Mouse (Mus musculus) common myeloid progenitor, adult 5-6 weeks (primary cell): Measurements from ENCODE around the gene Cntnap4. TPM values are rescaled to one million over a fixed set of nuclear protein-coding genes. Genes with fewer than 3 reads are reported as not detected.

Source experiments
- ATAC-seq: replicated peaks from 2 replicates; pipeline ENCODE4 v1.8.0; 2016; ENCODE audit warnings: low read depth, mild to moderate bottlenecking, moderate TSS enrichment, inconsistent platforms; ENCODE audit not compliant: poor library complexity, severe bottlenecking
- total RNA-seq: library from RNA; stranded (forward); fragments of 200-1000, 187-1606 nt; gene quantifications from 2 replicates; pipeline ENCODE4 v1.2.3, GENCODE M21; 2017

The Cntnap4 gene
- total RNA-seq, 1 experiment from 2014 or later: not detected

- ATAC-seq: no peak
These were observed 147.1 kb downstream of the Cntnap4 start for GRCm38 (mm10) chr8:112716982-112717381.

GRCm38 (mm10) chr8:112724918-112725317, 155.1 kb downstream of the Cntnap4 start:
- no peak for ATAC-seq

- ATAC-seq: no peak
These were observed 161.0 kb downstream of the Cntnap4 start for GRCm38 (mm10) chr8:112730583-112731432.

DNA sequence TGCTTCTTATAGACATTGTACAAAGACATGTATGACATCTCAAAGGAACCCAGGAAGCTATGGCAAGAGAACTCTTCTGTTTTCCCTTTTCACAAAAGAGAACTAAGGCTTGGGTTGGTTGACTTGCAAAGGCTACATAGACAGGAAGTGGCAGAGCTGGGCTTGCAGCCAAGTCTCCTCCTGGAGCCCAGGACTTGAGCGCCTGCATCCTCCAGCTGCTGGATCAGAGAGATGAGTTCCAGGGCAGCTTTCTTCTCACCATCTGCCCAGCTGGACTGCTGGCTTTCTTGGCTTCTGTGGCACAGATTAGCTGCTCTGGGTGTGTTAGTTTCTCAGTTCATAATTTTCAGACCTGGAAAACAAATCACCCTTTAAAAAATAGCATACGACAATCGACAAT, 165.7 kb downstream of the Cntnap4 start:
- ATAC-seq: no peak

- no peak for ATAC-seq
These were observed 173.5 kb downstream of the Cntnap4 start for GRCm38 (mm10) chr8:112743331-112743730.

GRCm38 (mm10) chr8:112747296-112747695, 177.5 kb downstream of the Cntnap4 start:
- no peak for ATAC-seq

DNA sequence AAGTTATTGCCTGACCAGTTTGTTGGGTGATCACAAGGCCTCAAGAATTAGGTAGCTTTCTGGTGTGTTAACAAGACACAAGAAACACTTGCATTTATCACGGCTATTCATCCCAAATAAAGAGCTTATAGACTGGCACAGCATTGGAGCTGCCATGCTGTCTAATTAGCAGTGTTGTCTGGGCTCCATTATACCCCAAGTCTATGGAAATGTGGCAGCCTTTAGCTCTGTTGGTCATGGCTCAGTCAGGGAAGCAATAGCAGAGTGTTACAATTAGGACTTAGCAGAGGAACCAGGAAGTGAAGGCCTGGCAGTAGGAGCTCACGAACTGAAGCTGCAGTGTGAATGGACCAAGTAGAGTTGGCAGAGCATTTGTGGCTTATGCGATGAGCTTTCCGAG, 185.3 kb downstream of the Cntnap4 start:
- no peak for ATAC-seq

DNA sequence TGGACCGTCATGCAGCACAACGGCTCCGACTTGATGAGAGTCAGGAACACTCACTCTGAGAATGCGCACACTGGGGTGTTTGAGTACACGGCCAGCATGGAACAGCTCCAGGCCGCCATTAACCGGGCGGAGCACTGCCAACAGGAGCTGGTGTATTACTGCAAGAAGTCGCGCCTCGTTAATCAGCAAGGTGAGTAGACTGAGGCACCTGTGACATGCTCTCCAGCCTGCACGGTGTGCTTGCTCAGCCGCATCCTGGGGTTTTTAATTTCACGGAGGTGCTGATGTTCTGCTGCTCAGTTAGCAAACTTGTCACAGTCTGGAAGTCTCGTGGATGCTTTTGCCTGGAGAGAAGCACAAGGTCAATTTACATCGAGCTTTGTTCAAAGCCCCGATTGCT, 233.2 kb downstream of the Cntnap4 start:
- no peak for ATAC-seq

DNA sequence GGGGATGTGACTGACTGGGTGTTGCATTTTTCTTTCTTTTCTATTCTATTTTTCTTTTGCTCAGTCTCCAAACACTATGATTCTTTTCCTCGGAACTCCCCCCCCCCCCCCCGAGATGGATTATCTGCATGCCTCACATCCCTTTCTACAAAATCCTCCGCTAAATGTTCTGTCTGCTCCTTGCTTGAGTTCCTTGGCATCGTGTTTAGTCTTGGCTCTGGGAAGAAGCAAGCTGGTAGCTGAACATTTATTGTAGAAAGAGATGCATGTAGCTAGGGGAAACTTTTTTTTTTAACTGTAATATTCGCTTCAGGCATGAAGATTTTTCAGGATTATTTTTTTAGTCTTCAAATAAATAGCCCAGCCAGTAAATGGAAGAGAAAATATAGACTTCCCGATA, 239.5 kb downstream of the Cntnap4 start:
- ATAC-seq: no peak

DNA sequence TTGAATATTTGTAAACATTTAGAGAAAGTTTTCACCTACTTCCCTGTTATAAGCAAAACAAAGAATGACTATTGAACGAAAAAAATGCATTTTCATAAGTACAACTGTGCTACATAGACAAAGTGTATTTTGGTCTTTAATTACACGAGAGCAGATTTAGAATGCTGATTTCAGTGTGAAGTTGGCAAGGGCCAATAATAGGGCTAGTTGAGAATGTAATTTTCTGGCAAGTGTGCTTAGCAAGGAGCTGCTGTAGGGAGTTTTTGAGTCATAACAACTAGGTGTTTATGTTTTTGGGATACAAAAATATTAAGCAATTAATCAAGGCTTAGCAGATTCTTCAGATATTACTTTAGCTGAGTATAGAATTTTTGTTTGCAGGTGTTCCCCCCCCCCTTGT, 271.2 kb downstream of the Cntnap4 start:
- no peak for ATAC-seq

- ATAC-seq: peak; percentile 62; the same call in 1 of the 2 replicates
These were observed 279.7 kb downstream of the Cntnap4 start for GRCm38 (mm10) chr8:112849541-112849940.

- no peak for ATAC-seq
These were observed 336.7 kb downstream of the Cntnap4 start for GRCm38 (mm10) chr8:112906458-112907112.

DNA sequence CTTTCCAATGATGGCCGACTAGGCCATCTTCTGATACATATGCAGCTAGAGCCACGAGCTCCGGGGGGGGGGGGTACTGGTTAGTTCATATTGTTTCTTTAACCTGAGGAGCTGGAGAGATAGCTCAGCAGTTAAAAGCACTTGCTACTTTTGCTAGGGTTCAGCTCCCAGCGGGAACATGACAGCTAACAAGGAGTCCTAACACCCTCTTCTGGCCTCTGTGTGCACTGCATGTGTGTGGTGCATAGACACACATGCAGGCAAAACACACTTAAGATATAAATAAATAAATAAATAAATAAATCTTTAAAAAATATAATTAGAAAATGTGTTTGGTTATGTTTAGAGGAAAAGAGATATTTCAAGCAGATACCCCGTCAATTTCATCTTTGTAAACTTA, 339.7 kb downstream of the Cntnap4 start:
- ATAC-seq: no peak

DNA sequence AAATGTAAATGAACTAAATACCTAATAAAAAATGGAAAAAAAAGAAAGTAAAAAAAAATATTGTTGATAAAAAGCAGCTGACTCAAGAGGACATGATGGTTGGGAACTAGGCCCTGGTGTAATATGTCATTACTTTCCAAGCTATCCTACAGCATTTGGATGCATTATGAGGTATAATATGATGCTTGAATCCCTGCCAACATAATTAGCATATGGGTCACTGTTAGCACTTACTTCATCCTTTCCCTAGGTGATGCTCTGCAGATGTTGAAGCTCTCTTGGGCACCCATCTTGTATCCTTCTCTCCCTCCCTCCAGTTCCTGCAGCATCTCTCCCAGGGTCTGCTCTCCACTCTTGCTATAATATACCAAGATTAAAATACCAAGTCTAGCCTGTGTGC, 341.6 kb downstream of the Cntnap4 start:
- ATAC-seq: no peak

GRCm38 (mm10) chr8:112922151-112922550, 352.3 kb downstream of the Cntnap4 start:
- ATAC-seq: no peak

GRCm38 (mm10) chr8:112922789-112923188, 352.9 kb downstream of the Cntnap4 start:
- no peak for ATAC-seq
